Mouse (Mus musculus): ENCODE data around the gene Fbxo28.
A peak's percentile ranks its signal among the peaks of the same experiment; 100 is the strongest.

Gene Fbxo28

DNA sequence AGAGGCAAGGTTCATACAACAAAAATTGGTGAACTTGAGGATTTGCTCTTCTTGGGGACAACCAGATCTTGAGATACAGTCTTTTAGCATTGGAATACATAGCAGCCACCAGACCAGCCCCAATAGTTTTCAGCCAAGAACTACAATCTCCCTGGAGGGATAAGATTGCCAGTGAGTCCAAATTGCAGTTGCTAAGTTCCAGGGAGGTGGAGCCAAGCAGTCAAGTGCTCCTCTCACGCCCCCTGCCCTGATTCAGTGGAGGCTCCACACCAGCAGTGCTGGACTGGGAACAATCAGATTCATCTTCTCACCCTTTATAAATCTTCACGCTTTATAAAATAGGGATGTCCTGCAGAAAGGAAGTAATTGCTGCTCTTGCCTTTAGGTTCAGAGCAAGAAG lies 51.6 kb downstream of the Fbxo28 start:
- no peak for DNase-seq (ENCODE audit: extremely low spot score, low spot score)

DNA sequence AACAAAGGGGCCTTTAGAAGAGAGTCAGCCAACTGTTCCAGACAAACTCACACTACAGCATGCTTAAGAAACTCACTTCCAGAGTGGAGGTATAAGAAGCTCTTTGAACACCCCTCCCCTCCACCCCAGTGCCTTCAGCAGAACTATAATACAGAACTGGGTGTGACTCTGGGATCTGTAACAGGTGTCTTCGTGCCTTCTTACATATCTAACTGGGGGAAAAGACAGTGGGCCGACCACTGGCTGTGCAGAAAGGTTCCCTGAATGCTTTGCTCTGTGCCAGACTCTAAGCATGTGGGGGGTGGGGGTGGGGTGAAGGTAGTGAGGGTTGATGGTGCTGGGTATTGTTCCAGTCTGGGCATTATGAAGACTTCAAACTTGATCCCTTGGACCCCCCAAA lies 52.8 kb downstream of the Fbxo28 start:
- no peak for DNase-seq (ENCODE audit: extremely low spot score, low spot score)

DNA sequence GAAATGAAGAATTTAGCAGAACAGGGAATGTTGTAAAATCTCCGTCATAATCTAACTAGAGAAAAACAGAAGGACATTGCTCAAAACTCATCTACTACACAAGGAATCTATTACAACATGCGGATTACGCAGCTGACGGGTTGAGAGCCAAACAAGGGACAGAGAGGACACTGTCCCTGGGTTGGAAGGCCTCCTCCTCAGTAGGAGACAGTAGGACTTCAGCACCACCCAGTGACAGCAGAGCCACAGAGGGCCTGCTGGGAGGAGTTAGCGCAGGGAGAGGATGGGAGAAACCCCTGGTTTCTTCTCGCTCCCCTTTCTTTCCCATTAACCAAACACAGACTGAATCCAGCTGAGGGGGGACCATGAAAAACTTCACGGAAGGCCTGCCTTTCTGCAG lies 53.6 kb downstream of the Fbxo28 start:
- DNase-seq (ENCODE audit: extremely low spot score, low spot score), result no peak

DNA sequence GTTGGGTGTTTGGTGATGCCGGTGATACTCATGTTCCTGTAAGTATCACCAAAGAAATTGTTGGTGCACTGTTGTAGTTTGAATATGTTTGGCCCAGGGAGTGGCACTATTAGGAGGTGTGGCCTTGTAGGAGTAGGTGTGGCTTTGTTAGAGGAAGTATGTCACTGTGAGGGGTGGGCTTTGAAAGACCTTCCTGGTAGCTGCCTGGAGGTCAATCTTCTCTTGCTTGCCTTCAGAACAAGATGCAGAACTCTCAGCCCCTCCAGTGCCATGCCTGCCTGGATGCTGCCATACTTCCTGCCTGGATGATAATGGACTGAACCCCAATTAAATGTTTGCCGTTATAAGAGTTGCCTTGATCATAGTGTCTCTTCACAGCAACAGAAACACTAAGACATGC lies 56.6 kb downstream of the Fbxo28 start:
- DNase-seq (ENCODE audit: extremely low spot score, low spot score), result no peak

DNA sequence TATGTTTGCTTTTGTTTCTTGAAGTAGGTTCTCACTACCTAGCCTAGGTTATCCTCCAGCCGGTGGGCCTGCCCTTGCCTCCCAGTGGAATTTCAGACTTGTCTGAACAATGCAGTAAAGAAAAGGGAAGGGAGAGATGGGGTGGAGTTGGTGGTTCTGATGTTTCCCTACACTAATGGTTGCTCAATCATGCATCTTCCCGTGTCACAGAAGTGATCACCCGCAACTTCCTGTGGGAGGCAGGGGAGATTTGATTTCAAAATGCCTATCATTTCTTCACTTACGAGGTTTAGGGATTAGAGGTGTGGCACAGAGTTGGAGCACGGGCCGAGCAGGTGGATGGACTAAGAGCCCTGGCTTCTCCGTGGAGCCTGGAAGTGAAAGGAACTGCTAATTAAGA lies 58.2 kb downstream of the Fbxo28 start:
- no peak for DNase-seq (ENCODE audit: extremely low spot score, low spot score)

DNA sequence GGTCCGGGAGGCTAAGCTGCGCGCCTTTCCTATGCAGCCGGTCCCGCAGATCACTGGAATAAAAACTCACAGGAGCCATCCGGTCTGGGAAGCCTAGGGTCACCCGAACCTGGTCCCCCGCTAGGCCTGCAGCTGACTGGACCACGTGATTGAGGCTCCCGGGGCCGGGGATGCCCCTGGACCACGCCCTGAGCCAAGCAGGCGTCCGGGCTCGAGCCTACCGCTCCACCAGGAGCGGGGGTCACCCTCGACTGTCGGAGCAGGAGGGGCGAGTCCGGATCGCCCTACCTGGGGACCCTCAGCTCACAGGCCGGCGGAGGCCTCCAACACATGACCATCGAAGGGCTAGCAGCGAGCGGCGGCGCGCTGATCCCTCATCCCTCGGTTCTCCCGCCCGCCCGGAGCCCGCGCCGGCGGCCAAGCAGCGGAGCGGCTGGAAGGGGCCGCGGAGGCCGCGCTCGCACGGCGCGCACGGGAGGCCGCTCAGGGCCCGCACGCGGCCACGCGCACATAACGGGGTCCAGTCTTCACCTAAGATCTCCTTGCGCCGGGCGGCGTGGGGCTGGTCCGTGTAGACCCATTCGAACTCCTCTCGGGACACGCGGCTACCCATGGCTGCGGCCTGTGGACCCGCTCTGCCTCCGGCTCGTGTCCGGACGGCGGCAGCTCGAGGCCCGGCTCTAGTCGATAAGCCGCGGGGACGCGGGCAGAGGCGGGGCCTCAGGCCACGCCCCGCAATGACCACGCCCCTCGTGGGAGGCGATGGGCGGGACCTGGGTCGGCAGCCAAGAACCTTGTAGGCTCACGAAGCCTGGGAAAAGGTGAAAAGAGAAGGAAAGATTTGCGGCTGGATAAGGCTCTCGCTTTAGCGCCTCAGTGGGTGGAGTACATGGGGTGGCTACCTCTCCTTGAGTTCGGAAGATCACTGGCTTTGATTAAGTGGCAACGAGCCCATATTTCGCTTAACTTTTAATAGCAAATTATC lies 59.0 kb downstream of the Fbxo28 start, which contains the start of gene Degs1:
Gene Degs1 (minus strand): TSS at position 714 of the 985 bp plus-strand sequence.
- DNase-seq (ENCODE audit: extremely low spot score, low spot score), result peak; percentile 96

DNA sequence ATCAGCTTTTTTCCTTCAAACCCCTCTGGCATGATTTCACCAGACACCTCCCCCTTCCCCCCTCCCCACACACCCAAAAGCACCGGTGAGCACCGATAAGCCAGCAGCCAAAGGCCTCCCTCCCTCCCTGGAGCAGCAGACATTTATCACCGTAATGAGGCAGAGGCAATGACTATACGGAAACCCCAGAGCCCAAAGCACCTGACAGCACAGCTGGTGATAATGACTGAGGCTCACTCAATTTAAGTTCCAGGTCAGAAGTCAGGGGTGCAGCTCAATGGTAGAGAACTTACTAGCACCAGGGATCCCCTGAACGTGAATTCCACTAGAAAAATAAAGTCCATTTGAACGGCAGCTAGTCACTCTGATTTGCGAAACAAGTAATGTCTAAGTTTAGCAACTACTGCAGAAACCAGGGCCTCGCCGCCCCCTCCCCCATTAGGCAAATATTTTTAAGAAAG lies 60.1 kb downstream of the Fbxo28 start:
- peak; percentile 54 for DNase-seq (ENCODE audit: extremely low spot score, low spot score)

DNA sequence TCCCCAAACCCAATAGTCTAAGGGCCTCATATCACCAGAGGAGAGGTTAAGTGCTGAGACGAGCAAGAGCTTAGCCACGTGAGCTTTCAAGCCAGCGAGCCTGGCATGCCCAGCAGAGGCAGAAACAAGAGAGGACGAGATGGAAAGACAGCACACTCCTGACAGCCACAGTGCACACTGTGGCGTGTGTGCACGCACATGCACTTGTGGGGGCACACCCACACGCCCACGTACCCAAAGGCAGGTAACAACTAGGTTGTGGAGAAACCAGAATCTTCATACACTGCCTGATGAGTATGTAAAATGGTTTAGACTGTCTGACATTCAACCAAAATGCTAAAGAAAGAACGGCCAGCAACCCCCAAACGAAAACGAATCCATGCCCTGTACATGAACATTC lies 60.9 kb downstream of the Fbxo28 start:
- DNase-seq (ENCODE audit: extremely low spot score, low spot score), result no peak

DNA sequence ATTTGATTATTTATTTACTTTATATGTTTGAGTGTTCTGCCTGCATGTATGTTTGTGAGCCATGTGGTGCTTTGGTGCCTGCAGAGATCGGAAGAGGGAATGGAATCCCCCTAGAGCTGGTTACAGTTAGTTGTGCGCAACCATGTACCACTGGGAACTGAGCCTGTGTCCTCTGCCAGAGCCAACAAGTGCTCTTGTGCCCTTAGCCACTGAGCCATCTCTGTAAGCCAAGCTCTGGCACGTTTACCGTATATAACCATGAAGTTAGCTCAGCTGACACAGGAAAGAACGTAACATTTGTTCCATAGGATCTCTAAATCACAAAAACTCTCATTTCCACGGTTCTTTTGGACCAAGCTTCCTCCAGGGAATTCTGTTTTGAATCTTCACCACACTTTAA lies 61.4 kb downstream of the Fbxo28 start:
- DNase-seq (ENCODE audit: extremely low spot score, low spot score), result no peak

DNA sequence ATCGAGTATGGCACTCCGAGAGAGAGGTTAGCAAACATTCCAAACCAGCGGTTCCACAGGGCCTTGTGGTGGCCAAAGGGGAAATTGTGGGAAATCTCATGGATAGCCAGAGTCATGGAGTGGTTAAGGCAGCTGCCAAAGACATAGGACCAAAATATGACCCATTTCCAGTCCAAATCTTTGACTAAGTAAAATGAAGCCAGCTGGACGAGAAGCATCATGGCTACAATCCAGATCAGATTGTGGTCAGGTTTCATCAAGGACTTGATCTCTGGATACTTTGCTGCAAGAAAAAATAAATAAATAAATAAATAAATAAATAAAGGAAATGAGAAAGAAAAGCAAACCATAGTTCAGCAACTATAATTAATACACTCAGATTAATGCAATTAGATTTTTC lies 62.0 kb downstream of the Fbxo28 start:
- DNase-seq (ENCODE audit: extremely low spot score, low spot score), result no peak

DNA sequence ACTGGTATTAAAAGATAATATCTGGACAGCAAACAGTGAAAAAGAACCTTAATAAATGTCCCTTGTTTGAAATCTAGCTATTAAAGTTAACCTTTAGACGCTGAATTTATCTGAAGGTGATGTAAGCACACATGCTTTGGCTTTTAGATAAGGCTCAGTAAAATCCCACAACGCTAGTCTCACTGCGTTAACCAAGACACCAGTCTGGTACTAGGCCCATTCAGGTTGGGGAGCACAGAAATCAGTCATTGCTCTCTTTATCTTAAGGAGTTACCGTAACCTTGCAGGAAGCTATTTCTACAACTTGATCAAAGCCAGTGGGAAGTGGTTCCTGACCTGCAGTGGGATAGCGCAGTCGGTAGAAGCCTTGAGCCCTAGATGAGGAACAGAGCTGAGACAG lies 66.3 kb downstream of the Fbxo28 start:
- DNase-seq (ENCODE audit: extremely low spot score, low spot score), result no peak

DNA sequence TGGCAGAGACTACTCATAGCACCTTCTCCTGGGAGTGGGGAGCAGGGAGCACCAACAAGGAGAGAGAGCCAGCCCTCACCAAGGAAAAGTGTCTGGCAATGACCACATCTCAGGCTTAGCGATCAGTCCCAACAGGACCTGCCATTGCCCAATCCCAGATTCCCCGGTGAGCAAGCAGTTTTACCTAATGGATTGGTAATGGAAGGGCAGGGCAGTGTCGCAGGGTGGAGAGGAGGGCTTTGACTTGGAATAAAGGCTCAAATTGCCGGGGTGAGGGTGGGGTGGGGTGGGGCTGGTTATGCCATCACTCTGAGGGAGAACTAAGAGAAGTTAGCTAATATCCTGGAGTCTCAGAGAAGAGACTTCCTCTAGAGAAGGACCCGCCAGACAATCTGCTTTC lies 69.8 kb downstream of the Fbxo28 start:
- DNase-seq (ENCODE audit: extremely low spot score, low spot score), result no peak

DNA sequence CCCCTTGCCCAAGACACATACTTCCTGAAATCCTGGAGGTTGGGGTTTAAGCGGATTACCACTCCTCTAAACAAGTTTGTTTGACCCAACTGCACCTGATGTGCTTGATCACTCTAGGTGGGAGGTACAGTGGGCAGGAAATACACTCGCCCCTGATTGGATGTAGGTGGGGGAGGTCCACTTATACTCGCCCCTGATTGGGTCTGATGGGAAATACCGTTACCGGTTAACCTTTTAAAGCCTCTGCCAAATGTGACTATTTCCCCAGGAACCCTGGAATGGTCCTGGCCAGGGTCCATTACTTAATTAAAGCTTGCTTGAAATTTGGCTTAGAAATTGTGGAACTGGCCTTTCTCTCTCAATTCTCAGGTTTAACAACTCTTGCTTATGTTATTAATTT lies 70.3 kb downstream of the Fbxo28 start:
- DNase-seq (ENCODE audit: extremely low spot score, low spot score), result no peak

DNA sequence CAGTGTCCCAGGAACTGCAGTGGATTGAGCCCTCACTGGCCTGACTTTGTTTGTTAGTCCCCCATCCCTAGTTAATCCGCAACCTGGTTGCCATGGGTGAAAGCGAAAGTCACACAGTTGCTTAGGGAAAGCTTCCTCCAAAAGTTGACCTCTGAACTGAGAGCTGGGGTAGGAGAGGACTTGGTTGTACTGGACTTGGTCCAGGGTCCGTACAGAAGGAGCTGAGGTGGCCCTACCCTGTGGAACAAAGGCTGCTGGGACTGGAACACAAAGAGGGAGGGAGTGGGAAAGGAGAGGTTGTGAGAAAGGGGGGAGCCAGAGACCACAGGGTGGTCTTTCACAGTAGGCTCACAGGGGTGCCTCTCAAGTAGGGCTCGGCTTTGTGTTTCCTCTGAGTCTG lies 73.1 kb downstream of the Fbxo28 start:
- DNase-seq (ENCODE audit: extremely low spot score, low spot score), result no peak

DNA sequence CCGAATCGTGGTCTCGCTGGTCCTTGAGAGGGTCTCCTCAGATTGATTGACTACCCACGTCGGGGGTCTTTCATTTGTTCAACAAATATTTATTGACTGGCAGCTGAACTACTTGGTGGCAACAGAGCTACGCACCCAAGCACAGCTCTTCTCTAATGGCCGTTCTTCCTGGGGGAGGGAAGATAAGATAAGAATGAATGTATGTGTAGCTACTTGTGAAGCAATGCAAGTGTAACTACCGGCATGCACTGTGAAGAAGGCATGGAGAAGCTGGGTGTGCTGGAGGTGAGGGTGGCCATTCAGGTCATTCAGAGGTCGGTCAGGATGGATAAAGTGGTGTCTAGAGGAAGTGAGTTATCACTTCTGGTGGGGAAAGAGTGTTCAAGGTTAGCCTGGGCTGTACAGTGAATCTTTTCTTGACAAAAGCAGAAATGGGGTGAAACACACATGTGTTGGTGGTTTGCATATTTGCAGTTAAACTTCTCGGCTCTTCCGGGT lies 75.4 kb downstream of the Fbxo28 start:
- DNase-seq (ENCODE audit: extremely low spot score, low spot score), result no peak

All from neural tube, embryonic 10.5 days (tissue).